Mouse (Mus musculus) cerebellum, adult 2 months (tissue): ENCODE results near the gene Rnd1. TPM values are rescaled to one million over a fixed set of nuclear protein-coding genes. Genes with fewer than 3 reads are reported as not detected.
A peak's percentile ranks its signal among the peaks of the same experiment; 100 is the strongest.

Experiments
- DNase-seq, 2 experiments: peaks; one replicate each; pipeline ENCODE4 v3.0.0; 2021
- H3K27ac ChIP-seq: fragments of 200-500 bp; 2 replicates; pipeline ENCODE4 v1.5.1; 2012; ENCODE audit warnings: low read length, control low read depth, inconsistent platforms; ENCODE audit not compliant: insufficient read depth
- H3K27me3 ChIP-seq: fragments of 200-500 bp; 2 replicates; pipeline ENCODE4 v1.6.1; 2012; ENCODE audit warnings: inconsistent platforms, mild to moderate bottlenecking, low read length, moderate library complexity; ENCODE audit not compliant: control insufficient read depth, insufficient read depth
- H3K4me1 ChIP-seq: fragments of 200-500 bp; 2 replicates; pipeline ENCODE4 v1.6.1; 2011; ENCODE audit warnings: low read length; ENCODE audit not compliant: control insufficient read depth, insufficient read depth
- H3K4me3 ChIP-seq: fragments of 200-500 bp; replicated peaks from 2 replicates; pipeline ENCODE3; 2011; ENCODE audit warnings: mild to moderate bottlenecking, low read depth, low read length, control low read depth; ENCODE audit not compliant: insufficient read depth
- CTCF ChIP-seq: fragments of 200-500 bp; IDR thresholded peaks from 2 replicates; pipeline ENCODE4 v1.5.1; 2011; ENCODE audit warnings: low read depth, mild to moderate bottlenecking, control low read depth, low read length, moderate library complexity, borderline replicate concordance; ENCODE audit not compliant: insufficient read depth
- POLR2A ChIP-seq: fragments of 200-500 bp; IDR thresholded peaks from 2 replicates; pipeline ENCODE4 v1.6.1; 2011; ENCODE audit warnings: low read length, control low read depth, borderline replicate concordance; ENCODE audit not compliant: insufficient read depth
- WGBS: fragments of 180-500 bp; shearing (Covaris S2); methylation state at CpG from one replicate; pipeline ENCODE4 v1.1.7; 2018; 5-methylcytosine and 5-hydroxymethylcytosine counted together
- polyA plus RNA-seq: library from polyadenylated mRNA; depleted of rRNA; stranded (reverse); fragments of >200 nt; gene quantifications from 2 replicates; pipeline ENCODE4 v1.2.3, GENCODE M21; 2012

Gene Rnd1
- polyA plus RNA-seq, 1 experiment = 42.4 TPM

GRCm38 (mm10) chr15:98710442-98710841 lies 33.2 kb upstream of the Rnd1 start:
- TF ChIP-seq CTCF = peak; percentile 73
- TF ChIP-seq POLR2A = no peak
- DNase-seq = peak; percentile 56 to 72
- Histone ChIP-seq H3K4me1 (peaks cover 2% of the 10 kb centered on the region; the same call in 1 of the 2 replicates), H3K4me3 (no peak overlapping the region), H3K27me3 (no peaks in the 10 kb centered on the region), H3K27ac (no peak overlapping the region)
- 17% methylated on average over 9 of the region's 9 CpGs for WGBS

- H3K27ac ChIP-seq = no peak within 1 kb of the TSS
- WGBS = 22% methylated on average over 16 of the region's 16 CpGs
These were observed 30.6 kb upstream of the Rnd1 start, which contains the start of gene Ccdc65 for GRCm38 (mm10) chr15:98707766-98708372. Gene Ccdc65 (plus strand): TSS chr15:98708207.

GRCm38 (mm10) chr15:98704312-98704711 lies 27.1 kb upstream of the Rnd1 start:
- TF ChIP-seq POLR2A (no peak), CTCF (no peak)
- 56% methylated on average over 9 of the region's 9 CpGs for WGBS
- H3K27me3 ChIP-seq = no peaks in the 10 kb centered on the region
- H3K27ac ChIP-seq = no peak overlapping the region
- no peaks in the 10 kb centered on the region; the same call in 1 of the 2 replicates for H3K4me1 ChIP-seq
- no peak overlapping the region for H3K4me3 ChIP-seq
- DNase-seq = no peak

More at GRCm38 (mm10) chr15:98707766-98708372, 30.6 kb upstream of the Rnd1 start, which contains the start of gene Ccdc65:
- Histone ChIP-seq H3K4me3 (peak within 1 kb of the TSS; percentile 64), H3K4me1 (no peaks in the 10 kb centered on the region; the same call in 1 of the 2 replicates), H3K27me3 (no peaks in the 10 kb centered on the region)
- TF ChIP-seq CTCF (peak; percentile 73), POLR2A (no peak)
- peak; percentile 83 to 84 for DNase-seq

- TF ChIP-seq POLR2A = no peak
- TF ChIP-seq CTCF = peak; percentile 81
- WGBS = 3% methylated on average over 40 of the region's 40 CpGs
- no peaks in the 10 kb centered on the region for H3K27me3 ChIP-seq
These were observed 22.2 kb upstream of the Rnd1 start for GRCm38 (mm10) chr15:98699190-98700105.

GRCm38 (mm10) chr15:98696216-98696615 lies 19.0 kb upstream of the Rnd1 start:
- H3K4me1 ChIP-seq = no peaks in the 10 kb centered on the region
- H3K27ac ChIP-seq = no peak overlapping the region
- no peak for DNase-seq
- WGBS = 43% methylated on average over 8 of the region's 8 CpGs
- H3K4me3 ChIP-seq = no peak overlapping the region
- H3K27me3 ChIP-seq = no peaks in the 10 kb centered on the region
- TF ChIP-seq CTCF (no peak), POLR2A (no peak)

More at GRCm38 (mm10) chr15:98699190-98700105, 22.2 kb upstream of the Rnd1 start:
- no peak overlapping the region for H3K27ac ChIP-seq
- H3K4me3 ChIP-seq = peak overlapping the region; percentile 61
- H3K4me1 ChIP-seq = no peaks in the 10 kb centered on the region
- DNase-seq = peak; percentile 84 to 90

- no peak overlapping the region for H3K27ac ChIP-seq
- no peak overlapping the region for H3K4me3 ChIP-seq
- H3K4me1 ChIP-seq = no peaks in the 10 kb centered on the region
- TF ChIP-seq CTCF = no peak
- no peak for TF ChIP-seq POLR2A
- H3K27me3 ChIP-seq = no peaks in the 10 kb centered on the region
- 28% methylated on average over 9 of the region's 9 CpGs for WGBS
- DNase-seq = no peak
These were observed 18.5 kb upstream of the Rnd1 start for GRCm38 (mm10) chr15:98695726-98696125.

GRCm38 (mm10) chr15:98692171-98692715 lies 15.0 kb upstream of the Rnd1 start:
- no peak for DNase-seq
- no peaks in the 10 kb centered on the region for H3K27me3 ChIP-seq
- no peak overlapping the region for H3K27ac ChIP-seq
- H3K4me1 ChIP-seq = no peaks in the 10 kb centered on the region
- TF ChIP-seq POLR2A (no peak), CTCF (no peak)
- 58% methylated on average over 11 of the region's 11 CpGs for WGBS
- H3K4me3 ChIP-seq = no peak overlapping the region
